Mouse (Mus musculus) ovary, postnatal 10 days (tissue): ENCODE measurements around the gene Cacng7.
A peak's percentile ranks its signal among the peaks of the same experiment; 100 is the strongest.
"Not testable (repeated sequence)": the region's sequence is repeated elsewhere in the genome, so short reads cannot be mapped to it uniquely, and the experiment has no call there.

ENCODE experiments used
- DNase-seq: peaks from one replicate; pipeline ENCODE4 v3.0.0; 2022; ENCODE audit warnings: low spot score

Gene Cacng7

GRCm38 (mm10) chr7:3332619-3333521 is at the start of gene Cacng7:
Gene Cacng7 (plus strand): TSS chr7:3332955.
- no peak for DNase-seq

- no peak for DNase-seq
Observed at GRCm38 (mm10) chr7:3283081-3283875, 49.5 kb upstream of the Cacng7 start.

- DNase-seq: no peak
Observed at GRCm38 (mm10) chr7:3284604-3285003, 48.2 kb upstream of the Cacng7 start.

- no peak for DNase-seq
Observed at GRCm38 (mm10) chr7:3286036-3286435, 46.7 kb upstream of the Cacng7 start.

- no peak for DNase-seq
Observed at GRCm38 (mm10) chr7:3287186-3287585, 45.6 kb upstream of the Cacng7 start.

GRCm38 (mm10) chr7:3288976-3289970 is 43.5 kb upstream of the Cacng7 start, which contains the start of the genes Myadm and Prkcg:
Gene Myadm (plus strand): TSS chr7:3289080.
Gene Prkcg (plus strand): TSS chr7:3289179.
- peak; percentile 60 for DNase-seq

GRCm38 (mm10) chr7:3290257-3291033 is 42.3 kb upstream of the Cacng7 start:
- DNase-seq: peak; percentile 72

- no peak for DNase-seq
Observed at GRCm38 (mm10) chr7:3291197-3291596, 41.6 kb upstream of the Cacng7 start.

- no peak for DNase-seq
Observed at GRCm38 (mm10) chr7:3291764-3292163, 41.0 kb upstream of the Cacng7 start.

GRCm38 (mm10) chr7:3292271-3292670 is 40.5 kb upstream of the Cacng7 start:
- DNase-seq: not testable (repeated sequence)

- peak; percentile 88 for DNase-seq
Observed at GRCm38 (mm10) chr7:3292791-3293190, 40.0 kb upstream of the Cacng7 start.

- no peak for DNase-seq
Observed at GRCm38 (mm10) chr7:3294794-3295193, 38.0 kb upstream of the Cacng7 start.

- DNase-seq: no peak
Observed at GRCm38 (mm10) chr7:3295321-3296110, 37.2 kb upstream of the Cacng7 start.

- no peak for DNase-seq
Observed at GRCm38 (mm10) chr7:3296711-3297110, 36.0 kb upstream of the Cacng7 start.

GRCm38 (mm10) chr7:3299941-3300617 is 32.7 kb upstream of the Cacng7 start:
- DNase-seq: no peak

- no peak for DNase-seq
Observed at GRCm38 (mm10) chr7:3300891-3301627, 31.7 kb upstream of the Cacng7 start.

- DNase-seq: no peak
Observed at GRCm38 (mm10) chr7:3301628-3302555, 30.9 kb upstream of the Cacng7 start.
